Mouse (Mus musculus) megakaryocyte, embryonic 14.5 days (primary cell): ENCODE data around the gene Gfer. TPM values are rescaled to one million over a fixed set of nuclear protein-coding genes. Genes with fewer than 3 reads are reported as not detected.
A peak's percentile ranks its signal among the peaks of the same experiment; 100 is the strongest.

ENCODE experiments used
- H3K27me3 ChIP-seq: replicated peaks from 2 replicates; pipeline ENCODE3; 2012; ENCODE audit warnings: inconsistent platforms
- H3K36me3 ChIP-seq: replicated peaks from 2 replicates; pipeline ENCODE3; 2012; ENCODE audit warnings: low read length, inconsistent platforms, mixed read lengths
- H3K4me1 ChIP-seq: 2 replicates; pipeline ENCODE4 v1.6.1; 2012; ENCODE audit warnings: inconsistent platforms
- H3K4me3 ChIP-seq: replicated peaks from 2 replicates; pipeline ENCODE3; 2012; ENCODE audit warnings: moderate library complexity, mild to moderate bottlenecking, inconsistent platforms
- H3K9me3 ChIP-seq: 2 replicates; pipeline ENCODE4 v1.6.1; 2012; ENCODE audit warnings: inconsistent platforms
- FLI1 ChIP-seq: IDR thresholded peaks from 2 replicates; pipeline ENCODE4 v1.6.1; 2012; ENCODE audit warnings: low read length, inconsistent platforms, mixed read lengths
- GATA1 ChIP-seq: IDR thresholded peaks from 3 replicates; pipeline ENCODE4 v1.6.1; 2012; ENCODE audit warnings: mixed read lengths, low read length, inconsistent platforms, borderline replicate concordance
- polyA plus RNA-seq: library from polyadenylated mRNA; stranded (reverse); fragments of >175 nt; gene quantifications from 2 replicates; pipeline ENCODE4 v1.2.3, GENCODE M21; 2012; ENCODE audit warnings: low replicate concordance; ENCODE audit not compliant: insufficient read depth

Gfer gene
- polyA plus RNA-seq, result 47.3 and 53.9 TPM in 2 replicates

DNA sequence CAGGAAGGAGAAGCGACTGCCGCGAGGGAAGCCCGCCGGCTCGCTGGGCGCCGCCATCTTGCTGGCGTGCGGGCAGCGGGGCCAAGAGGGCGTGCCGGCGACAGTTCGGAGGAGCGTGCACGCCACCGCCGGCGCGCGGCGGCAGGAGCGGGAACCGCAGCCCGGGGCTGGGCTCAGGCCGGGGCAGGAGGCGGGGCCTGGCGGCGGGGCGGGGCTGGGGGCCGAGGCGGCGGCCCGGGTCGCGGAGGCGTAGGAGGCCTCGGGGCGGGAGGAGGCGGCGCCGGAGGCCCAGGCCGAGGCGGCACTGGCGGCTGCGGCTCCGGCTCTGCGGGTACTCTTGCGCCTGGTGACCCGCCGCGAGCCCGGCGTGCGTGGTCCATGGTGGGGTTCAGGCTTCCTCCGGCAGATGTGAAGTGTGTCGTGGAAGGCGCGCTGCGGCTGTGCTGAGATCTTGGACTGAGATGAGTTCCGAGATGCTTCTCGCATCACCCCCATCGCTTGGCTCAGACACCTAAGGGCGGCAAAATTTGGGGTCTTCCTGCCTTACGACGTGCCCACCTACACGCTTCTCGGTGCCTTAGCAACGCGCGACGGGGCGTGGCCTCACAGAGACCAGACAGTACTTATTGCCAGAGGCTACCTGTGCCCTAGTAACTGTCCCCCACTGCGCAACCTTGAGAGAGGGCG is at the start of gene Gfer, which contains the start of gene Noxo1:
Gfer (minus strand) TSS at position 146 of the 687 bp plus-strand sequence.
Noxo1 (plus strand) TSS at position 224 of the 687 bp plus-strand sequence.
- Histone ChIP-seq H3K4me1 (peaks cover 53% of the 10 kb centered on the region), H3K9me3 (no peaks in the 10 kb centered on the region), H3K4me3 (peak within 1 kb of the TSS; percentile 99), H3K27me3 (no peaks in the 10 kb centered on the region), H3K36me3 (peaks cover 44% of the 10 kb centered on the region)
- no peak for TF ChIP-seq FLI1

DNA sequence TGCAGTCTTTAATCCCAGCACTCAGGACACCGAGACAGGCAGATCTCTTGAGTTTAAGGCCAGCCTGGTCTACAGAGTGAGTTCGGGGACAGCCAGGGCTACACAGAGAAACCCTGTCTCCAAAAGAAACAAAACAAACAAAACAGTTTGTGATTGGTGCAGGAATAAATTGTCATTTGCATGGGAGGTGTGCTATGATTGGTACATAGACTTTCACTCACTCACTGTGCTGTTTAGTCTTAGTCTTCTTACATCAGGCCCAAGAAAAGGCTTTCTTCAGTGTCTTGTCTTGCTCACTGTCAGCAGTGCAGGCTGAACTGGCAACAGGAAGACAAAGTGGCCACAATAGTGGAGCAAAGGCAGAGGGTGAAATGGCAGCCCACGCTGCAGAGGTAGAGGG is 48.4 kb upstream of the Gfer start:
- peaks cover 44% of the 10 kb centered on the region for H3K36me3 ChIP-seq
- H3K27me3 ChIP-seq, result peaks cover 31% of the 10 kb centered on the region
- TF ChIP-seq GATA1 (no peak), FLI1 (no peak)
- H3K9me3 ChIP-seq, result no peaks in the 10 kb centered on the region
- peaks cover 19% of the 10 kb centered on the region for H3K4me1 ChIP-seq
- no peak overlapping the region for H3K4me3 ChIP-seq

DNA sequence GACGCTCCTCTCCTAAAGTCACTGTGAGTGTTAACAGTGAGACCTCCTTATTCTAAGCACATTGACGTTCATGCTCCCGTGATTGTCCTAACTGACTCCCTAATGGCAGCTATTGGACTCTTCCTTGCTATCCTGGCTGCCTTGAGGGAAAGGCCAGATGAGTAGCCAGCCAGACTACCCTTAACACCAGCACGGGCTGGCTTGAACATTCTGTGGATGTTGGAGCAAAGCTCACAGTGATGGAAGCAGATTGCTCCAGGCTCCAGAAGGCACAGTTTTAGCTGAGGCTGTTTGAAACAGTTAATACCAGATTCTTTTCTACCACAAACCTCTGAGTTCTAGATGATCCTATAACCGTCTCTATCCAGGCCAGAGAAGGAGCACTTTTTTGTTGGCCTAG is 47.9 kb upstream of the Gfer start:
- H3K4me3 ChIP-seq, result no peak overlapping the region
- TF ChIP-seq FLI1 (no peak), GATA1 (no peak)
- peaks cover 48% of the 10 kb centered on the region for H3K36me3 ChIP-seq
- H3K27me3 ChIP-seq, result peaks cover 26% of the 10 kb centered on the region
- H3K4me1 ChIP-seq, result peaks cover 22% of the 10 kb centered on the region
- H3K9me3 ChIP-seq, result no peaks in the 10 kb centered on the region

DNA sequence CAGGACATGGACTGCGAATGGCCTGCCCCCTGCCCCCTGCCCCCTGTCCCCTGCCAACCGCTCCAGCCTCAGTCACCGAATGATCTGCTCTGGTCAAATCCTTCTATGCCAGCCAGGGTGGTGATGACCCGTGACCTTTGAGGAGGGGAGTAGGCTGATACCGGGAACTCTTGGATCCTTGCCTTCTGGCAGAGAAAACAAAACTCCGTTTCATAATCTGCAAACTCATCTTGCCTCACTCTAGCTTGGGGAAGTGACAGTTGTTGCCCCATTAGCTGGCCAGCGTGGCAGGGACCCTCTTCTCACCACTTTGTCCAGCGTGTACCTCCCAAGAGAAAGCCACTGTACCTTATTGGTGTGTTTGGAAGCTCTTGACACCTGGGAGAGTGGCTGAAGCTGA is 46.4 kb upstream of the Gfer start:
- Histone ChIP-seq H3K9me3 (no peaks in the 10 kb centered on the region), H3K36me3 (peaks cover 48% of the 10 kb centered on the region), H3K4me1 (peaks cover 33% of the 10 kb centered on the region), H3K27me3 (peaks cover 13% of the 10 kb centered on the region), H3K4me3 (no peak overlapping the region)
- no peak for TF ChIP-seq GATA1
- no peak for TF ChIP-seq FLI1

DNA sequence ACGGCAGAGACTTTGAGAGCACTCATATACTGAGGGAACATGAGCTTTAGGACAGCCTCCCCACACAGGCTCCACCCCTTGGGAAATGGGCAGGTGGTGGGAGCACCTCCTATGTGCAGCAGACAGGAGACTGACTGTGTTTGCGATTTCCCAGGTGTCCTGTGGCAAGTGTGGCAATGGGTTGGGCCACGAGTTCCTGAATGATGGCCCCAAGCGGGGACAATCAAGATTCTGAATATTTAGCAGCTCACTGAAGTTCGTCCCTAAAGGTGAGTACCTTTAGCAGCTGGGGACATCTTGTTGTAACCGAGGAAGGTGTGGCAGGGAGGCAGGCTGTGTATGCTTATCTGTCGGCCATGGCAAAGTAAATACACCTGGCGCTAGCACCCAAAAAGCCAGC is 44.0 kb upstream of the Gfer start:
- TF ChIP-seq FLI1 (no peak), GATA1 (no peak)

DNA sequence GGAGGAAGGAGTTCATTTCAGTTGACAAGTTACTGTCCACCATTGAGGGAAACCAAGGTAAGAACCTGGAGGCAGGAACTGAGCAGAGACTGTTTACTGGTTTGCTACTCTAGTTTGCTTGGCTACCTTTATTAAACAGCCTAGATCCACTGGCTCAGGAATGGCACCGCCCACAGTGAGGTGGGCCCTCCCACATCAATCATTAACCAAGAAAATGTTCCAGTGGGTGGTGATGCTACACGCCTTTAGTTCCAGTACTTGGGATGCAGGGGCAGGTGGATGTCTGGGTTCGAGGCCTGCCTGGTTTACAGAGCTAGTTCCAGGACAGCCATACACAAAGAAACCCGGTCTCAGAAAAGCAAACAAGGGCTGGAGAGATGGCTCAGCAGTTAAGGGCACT is 42.3 kb upstream of the Gfer start:
- Histone ChIP-seq H3K27me3 (no peaks in the 10 kb centered on the region), H3K4me3 (peak overlapping the region; percentile 66), H3K9me3 (no peaks in the 10 kb centered on the region), H3K36me3 (peaks cover 41% of the 10 kb centered on the region), H3K4me1 (peaks cover 38% of the 10 kb centered on the region)
- TF ChIP-seq GATA1 (no peak), FLI1 (no peak)

More for the DNA sequence above, 44.0 kb upstream of the Gfer start:
- Histone ChIP-seq H3K27me3 (no peaks in the 10 kb centered on the region), H3K4me3 (no peak overlapping the region), H3K36me3 (peaks cover 48% of the 10 kb centered on the region), H3K9me3 (no peaks in the 10 kb centered on the region), H3K4me1 (peaks cover 42% of the 10 kb centered on the region)

DNA sequence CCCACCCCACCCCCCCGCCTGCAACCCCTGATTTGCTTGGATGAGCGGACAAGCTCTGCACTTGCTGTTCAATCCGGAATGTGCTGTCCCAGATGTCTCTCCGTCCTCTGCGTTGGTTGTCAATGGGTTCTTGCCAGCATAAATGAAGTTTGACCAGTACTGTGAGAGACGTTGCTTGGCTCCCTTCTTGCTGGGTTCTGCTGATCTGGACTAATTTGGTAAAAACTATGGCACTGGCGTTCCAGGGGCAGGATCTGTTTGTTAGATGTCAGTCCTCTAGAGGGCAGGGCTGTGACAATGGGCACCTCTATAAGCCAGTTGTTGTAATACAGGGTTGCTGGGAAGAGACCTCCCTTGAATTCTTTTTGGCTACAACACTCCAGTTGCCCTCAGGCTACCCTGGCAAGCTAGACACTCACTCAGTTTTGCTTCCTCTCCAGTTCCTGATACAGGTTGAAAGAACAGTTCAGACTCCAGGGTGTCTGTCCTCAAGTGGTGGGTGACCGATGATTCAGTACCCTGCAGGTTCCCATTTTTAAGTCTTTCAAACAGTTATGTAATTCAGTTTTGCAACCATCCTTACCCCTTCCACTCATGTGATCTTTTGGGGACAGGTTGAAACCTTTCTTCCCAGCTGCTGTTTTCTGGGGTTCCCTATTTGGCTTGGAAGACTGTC is 41.3 kb upstream of the Gfer start:
- peak overlapping the region; percentile 94 for H3K4me3 ChIP-seq
- H3K9me3 ChIP-seq, result no peaks in the 10 kb centered on the region
- H3K4me1 ChIP-seq, result peaks cover 43% of the 10 kb centered on the region
- TF ChIP-seq FLI1, result no peak
- TF ChIP-seq GATA1, result no peak
- peaks cover 31% of the 10 kb centered on the region for H3K36me3 ChIP-seq
- H3K27me3 ChIP-seq, result peaks cover under 1% of the 10 kb centered on the region

DNA sequence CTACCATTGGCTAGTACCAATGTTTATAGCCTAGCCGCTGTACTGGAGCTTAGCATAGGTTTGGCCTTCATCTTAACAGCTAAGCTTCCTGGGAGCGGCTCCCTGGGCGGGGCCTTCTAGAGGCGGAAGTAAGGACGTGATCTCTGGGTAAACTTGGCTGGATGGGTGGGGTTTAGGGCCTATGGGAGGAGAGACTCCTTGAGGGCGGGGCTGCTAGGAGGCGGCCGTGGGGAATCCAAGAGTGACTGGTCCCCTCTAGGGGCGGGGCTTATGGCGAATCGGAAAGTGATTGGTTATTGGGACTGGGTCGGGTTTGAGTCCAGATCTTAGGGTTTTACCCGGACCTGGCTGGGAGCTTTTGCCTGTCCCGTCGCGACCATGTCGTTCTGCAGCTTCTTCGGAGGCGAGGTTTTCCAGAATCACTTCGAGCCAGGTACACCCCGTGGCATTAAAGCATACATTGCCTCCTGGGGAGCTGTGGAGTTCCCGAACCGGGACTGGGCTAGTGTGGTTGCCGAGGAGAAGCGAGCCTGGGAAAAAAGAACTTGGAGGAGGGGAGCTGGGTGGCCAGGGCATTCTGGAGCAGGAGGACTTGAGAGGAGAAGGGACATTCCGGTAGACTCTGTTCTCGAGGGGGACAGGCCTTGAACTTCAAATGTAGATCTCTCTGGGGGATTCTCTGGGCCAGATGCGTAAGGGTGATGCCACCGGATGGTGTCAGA is 40.5 kb upstream of the Gfer start, which contains the start of gene Msrb1:
Msrb1 (plus strand) TSS at position 313 of the 722 bp plus-strand sequence.
- H3K4me1 ChIP-seq, result peaks cover 47% of the 10 kb centered on the region
- TF ChIP-seq FLI1 (no peak), GATA1 (no peak)
- H3K36me3 ChIP-seq, result peaks cover 23% of the 10 kb centered on the region
- no peaks in the 10 kb centered on the region for H3K9me3 ChIP-seq
- H3K27me3 ChIP-seq, result peaks cover 2% of the 10 kb centered on the region
- H3K4me3 ChIP-seq, result peak within 1 kb of the TSS; percentile 94

DNA sequence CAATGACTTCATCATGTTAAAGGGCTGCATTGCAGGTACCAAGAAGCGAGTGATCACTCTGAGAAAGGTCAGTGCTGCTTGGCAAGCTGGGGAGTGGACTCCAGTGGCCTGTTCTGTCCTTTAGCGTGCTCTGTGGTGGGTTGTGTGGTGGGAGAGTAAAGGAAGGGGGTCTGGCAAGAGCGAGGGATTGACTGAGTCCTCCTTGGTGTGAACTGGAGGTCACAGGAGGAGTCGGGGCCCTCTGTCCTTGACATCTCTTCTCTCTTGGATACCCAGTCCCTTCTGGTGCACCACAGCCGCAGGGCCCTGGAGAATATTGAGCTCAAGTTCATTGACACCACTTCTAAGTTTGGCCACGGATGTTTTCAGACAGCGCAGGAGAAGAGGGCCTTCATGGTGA is 39.5 kb upstream of the Gfer start:
- H3K4me3 ChIP-seq, result peak overlapping the region; percentile 94
- peaks cover 53% of the 10 kb centered on the region for H3K4me1 ChIP-seq
- peaks cover 2% of the 10 kb centered on the region for H3K27me3 ChIP-seq
- H3K36me3 ChIP-seq, result peaks cover 14% of the 10 kb centered on the region
- H3K9me3 ChIP-seq, result no peaks in the 10 kb centered on the region
- TF ChIP-seq FLI1 (no peak), GATA1 (no peak)

DNA sequence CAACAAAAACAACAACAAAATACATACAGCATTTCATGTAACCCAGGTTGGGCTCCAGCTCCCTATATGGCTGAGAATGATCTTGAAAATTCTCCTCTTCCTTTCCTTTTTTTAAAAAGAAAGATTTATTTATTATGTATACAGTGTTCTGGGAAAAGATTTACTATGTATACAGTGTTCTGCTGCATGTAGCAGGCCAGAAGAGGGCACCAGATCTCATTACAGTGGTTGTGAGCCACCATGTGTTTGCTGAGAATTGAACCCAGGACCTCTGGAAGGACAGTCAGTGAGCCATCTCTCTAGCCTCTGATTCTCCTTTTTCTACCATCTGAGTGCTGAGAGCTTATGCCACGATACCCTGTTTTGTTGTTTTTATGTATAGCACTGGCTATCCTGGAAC is 38.6 kb upstream of the Gfer start:
- Histone ChIP-seq H3K4me3 (no peak overlapping the region), H3K9me3 (no peaks in the 10 kb centered on the region), H3K36me3 (peaks cover 5% of the 10 kb centered on the region), H3K4me1 (peaks cover 56% of the 10 kb centered on the region), H3K27me3 (peaks cover 2% of the 10 kb centered on the region)
- TF ChIP-seq GATA1 (no peak), FLI1 (no peak)
